Mouse (Mus musculus) forebrain, postnatal 0 days (tissue): ENCODE measurements at regions not wholly inside any gene's neighbourhood (a gene's known extent, or its start where the extent isn't known, plus 50 kb on each side); places are given as distances from the start of the nearest gene placed in this dataset.

Experiments
- ATAC-seq: fragments of 200-750 bp; cut with Nextera tagmentation; 2 replicates; pipeline ENCODE4 v1.8.0; 2017; ENCODE audit warnings: mild to moderate bottlenecking, moderate library complexity
- DNase-seq: peaks from one replicate; pipeline ENCODE4 v3.0.0-alpha.2; 2015
- H3K27ac ChIP-seq: fragments of 300-500 bp; sonication (generic); 2 replicates; pipeline ENCODE4 v1.5.1; 2014; ENCODE audit warnings: low read depth, mild to moderate bottlenecking, antibody characterized with exemption, low read length, moderate library complexity, mixed read lengths
- H3K27me3 ChIP-seq: fragments of 300-500 bp; sonication (generic); 2 replicates; pipeline ENCODE4 v1.6.1; 2014; ENCODE audit warnings: mild to moderate bottlenecking, low read length, mixed read lengths; ENCODE audit not compliant: insufficient read depth
- H3K36me3 ChIP-seq: fragments of 300-500 bp; sonication (generic); 2 replicates; pipeline ENCODE4 v1.6.1; 2014; ENCODE audit warnings: mild to moderate bottlenecking, moderate library complexity; ENCODE audit not compliant: insufficient read depth
- H3K4me1 ChIP-seq: fragments of 300-500 bp; sonication (generic); 2 replicates; pipeline ENCODE4 v1.6.1; 2014; ENCODE audit warnings: antibody characterized with exemption; ENCODE audit not compliant: insufficient read depth
- H3K4me2 ChIP-seq: fragments of 300-500 bp; sonication (generic); 2 replicates; pipeline ENCODE4 v1.6.1; 2014; ENCODE audit warnings: low read depth, mild to moderate bottlenecking, moderate library complexity
- H3K4me3 ChIP-seq: fragments of 300-500 bp; sonication (generic); 2 replicates; pipeline ENCODE4 v1.5.1; 2014; ENCODE audit warnings: low read depth, low read length, mixed read lengths
- H3K9ac ChIP-seq: fragments of 300-500 bp; sonication (generic); 2 replicates; pipeline ENCODE4 v1.6.1; 2014; ENCODE audit warnings: mild to moderate bottlenecking
- H3K9me3 ChIP-seq: fragments of 300-500 bp; sonication (generic); 2 replicates; pipeline ENCODE4 v1.6.1; 2016; ENCODE audit warnings: low read length
- CTCF ChIP-seq: sonication (generic); IDR thresholded peaks from 2 replicates; pipeline ENCODE4 v1.5.1; 2016; ENCODE audit warnings: antibody characterized with exemption, control low read depth, low read depth
- WGBS: fragments of 180-500 bp; shearing (Covaris S2); extraction: QIAGEN DNeasy Blood & Tissue Kit; methylation state at CpG from one replicate; pipeline ENCODE4 v1.1.7; 2014; 5-methylcytosine and 5-hydroxymethylcytosine counted together

DNA sequence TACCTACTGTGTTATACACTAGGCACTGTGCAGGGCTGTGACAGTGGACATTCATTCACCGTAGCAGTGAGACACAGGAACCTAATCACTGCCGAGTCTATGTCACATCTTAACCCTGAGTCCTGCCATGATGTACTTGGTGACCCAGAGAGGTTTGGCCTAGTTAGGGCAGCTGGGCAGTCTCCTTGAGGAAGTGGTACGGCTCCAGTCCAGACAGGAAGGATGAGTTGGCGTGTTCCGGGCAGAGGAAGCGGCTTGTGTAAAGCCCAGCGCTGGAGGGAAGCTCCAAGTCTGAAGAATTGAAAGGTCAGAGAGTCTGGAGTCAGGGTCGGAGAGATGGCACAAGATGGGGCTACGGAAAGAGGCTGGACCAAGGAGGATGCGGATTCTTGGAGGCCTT, 99.4 kb upstream of the Smim15 start:
- H3K9ac ChIP-seq = no peak overlapping the region
- 83% methylated on average over 10 of the region's 10 CpGs for WGBS
- no peaks in the 10 kb centered on the region for H3K9me3 ChIP-seq
- H3K27ac ChIP-seq = no peak overlapping the region
- H3K36me3 ChIP-seq = no peaks in the 10 kb centered on the region
- H3K27me3 ChIP-seq = no peaks in the 10 kb centered on the region
- ATAC-seq = no peak
- peaks cover 3% of the 10 kb centered on the region; the same call in 1 of the 2 replicates for H3K4me1 ChIP-seq
- no peak for TF ChIP-seq CTCF
- DNase-seq = no peak
- H3K4me3 ChIP-seq = no peak overlapping the region
- no peak overlapping the region for H3K4me2 ChIP-seq

DNA sequence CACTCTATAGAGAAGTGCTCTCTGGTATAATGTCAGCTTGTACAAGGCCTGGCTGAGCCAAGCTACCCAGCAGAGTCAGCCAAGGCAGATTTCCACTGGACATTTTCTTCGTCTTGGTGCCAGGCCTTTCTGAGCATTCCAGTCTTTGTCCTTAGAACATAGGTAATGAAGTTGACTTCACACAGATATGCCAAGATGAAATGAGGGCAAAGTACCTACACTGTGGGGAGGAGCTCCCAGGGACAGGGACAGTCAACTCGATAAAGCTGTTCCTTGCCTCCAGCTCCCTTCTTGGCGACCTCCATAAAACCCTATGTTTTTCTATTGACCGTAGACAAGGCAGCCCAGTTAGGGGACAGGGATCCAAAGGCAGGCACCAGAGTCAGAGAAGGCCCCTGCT, 101.3 kb upstream of the Smim15 start:
- no peak overlapping the region for H3K4me2 ChIP-seq
- ATAC-seq (no peak), DNase-seq (no peak)
- H3K36me3 ChIP-seq = no peaks in the 10 kb centered on the region
- no peak for TF ChIP-seq CTCF
- H3K9me3 ChIP-seq = no peaks in the 10 kb centered on the region
- no peak overlapping the region for H3K4me3 ChIP-seq
- no peak overlapping the region for H3K27ac ChIP-seq
- WGBS = 96% methylated on average over 4 of the region's 4 CpGs
- no peak overlapping the region for H3K9ac ChIP-seq
- no peaks in the 10 kb centered on the region for H3K27me3 ChIP-seq
- peaks cover 3% of the 10 kb centered on the region; the same call in 1 of the 2 replicates for H3K4me1 ChIP-seq

DNA sequence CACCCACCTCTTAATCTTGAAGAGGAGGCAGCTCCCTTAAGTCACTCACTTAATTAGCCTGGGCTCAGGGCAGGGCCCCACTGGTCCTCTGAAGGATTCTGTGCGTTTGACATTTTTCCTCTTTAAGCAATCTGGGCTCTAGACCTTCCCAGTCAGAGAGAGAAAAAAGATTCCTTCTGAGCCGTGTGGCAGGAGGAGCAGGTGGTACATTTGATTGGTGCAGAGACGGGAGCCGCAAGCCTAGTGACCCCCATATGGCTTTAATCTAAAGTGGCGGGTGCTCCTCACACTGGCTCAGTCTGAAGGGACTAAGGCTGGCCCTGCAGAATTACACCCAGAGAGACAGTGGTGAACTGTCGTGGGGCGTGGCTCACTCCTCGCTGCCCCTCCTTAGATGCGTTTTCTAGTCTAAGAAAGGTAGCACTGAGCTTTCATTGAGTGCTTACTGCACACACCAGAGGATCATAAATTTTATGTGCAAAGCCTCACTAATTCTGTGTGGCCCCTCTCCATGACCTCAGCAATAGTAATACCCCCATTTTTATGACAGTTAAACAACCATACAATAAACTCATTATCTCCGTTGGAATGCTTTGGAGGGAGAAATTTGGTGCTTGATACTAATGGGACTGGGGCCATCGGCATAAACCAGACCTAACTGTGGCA, 101.8 kb upstream of the Smim15 start:
- ATAC-seq = no peak; the same call in 1 of the 2 replicates
- Histone ChIP-seq H3K4me3 (no peak overlapping the region), H3K4me1 (peaks cover 3% of the 10 kb centered on the region; the same call in 1 of the 2 replicates), H3K9ac (no peak overlapping the region), H3K9me3 (no peaks in the 10 kb centered on the region), H3K27me3 (no peaks in the 10 kb centered on the region), H3K36me3 (no peaks in the 10 kb centered on the region), H3K27ac (no peak overlapping the region), H3K4me2 (no peak overlapping the region)
- no peak for DNase-seq
- WGBS = 61% methylated on average over 11 of the region's 11 CpGs
- no peak for TF ChIP-seq CTCF

DNA sequence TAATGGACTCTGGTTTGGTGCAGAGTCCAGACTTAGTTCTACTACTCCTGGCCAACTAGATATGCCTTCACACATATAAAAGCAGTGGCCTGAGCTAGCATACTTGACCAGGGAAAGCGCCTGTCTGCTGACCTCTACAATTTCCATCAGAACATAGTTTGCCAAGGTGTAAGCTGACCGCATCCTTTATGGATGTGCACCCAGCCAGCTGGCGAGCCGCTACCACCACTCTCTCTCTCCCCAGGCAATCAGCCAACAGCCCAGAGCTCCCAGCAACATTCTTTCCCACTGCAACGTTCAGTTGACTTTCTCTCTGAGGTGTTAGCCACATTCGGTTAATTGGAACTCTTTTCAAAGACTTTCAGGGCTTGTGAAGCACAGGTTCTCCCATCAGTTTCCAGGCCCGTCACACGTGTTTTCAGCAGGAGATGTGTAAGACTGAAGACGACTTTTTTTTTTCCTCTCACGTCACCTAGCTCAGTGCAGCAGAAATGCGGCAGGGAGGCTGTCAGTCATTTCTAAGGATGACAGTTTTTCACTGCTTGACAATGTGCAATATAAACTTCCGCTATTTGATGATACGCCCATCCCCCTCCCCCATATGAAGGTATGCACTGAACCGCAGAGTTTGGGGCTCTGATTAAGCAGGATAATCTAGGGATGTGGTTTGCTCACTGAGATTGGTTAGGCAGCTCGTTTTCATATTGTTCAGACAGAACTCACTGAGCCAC, 104.2 kb upstream of the Smim15 start:
- Histone ChIP-seq H3K4me2 (no peak overlapping the region), H3K27ac (no peak overlapping the region), H3K4me3 (no peak overlapping the region), H3K9me3 (no peaks in the 10 kb centered on the region), H3K4me1 (peaks cover 3% of the 10 kb centered on the region; the same call in 1 of the 2 replicates), H3K9ac (no peak overlapping the region), H3K27me3 (no peaks in the 10 kb centered on the region), H3K36me3 (no peaks in the 10 kb centered on the region)
- ATAC-seq (peak; percentile 47; the same call in 1 of the 2 replicates), DNase-seq (peak; percentile 39)
- TF ChIP-seq CTCF = no peak
- WGBS = 37% methylated on average over 15 of the region's 15 CpGs

DNA sequence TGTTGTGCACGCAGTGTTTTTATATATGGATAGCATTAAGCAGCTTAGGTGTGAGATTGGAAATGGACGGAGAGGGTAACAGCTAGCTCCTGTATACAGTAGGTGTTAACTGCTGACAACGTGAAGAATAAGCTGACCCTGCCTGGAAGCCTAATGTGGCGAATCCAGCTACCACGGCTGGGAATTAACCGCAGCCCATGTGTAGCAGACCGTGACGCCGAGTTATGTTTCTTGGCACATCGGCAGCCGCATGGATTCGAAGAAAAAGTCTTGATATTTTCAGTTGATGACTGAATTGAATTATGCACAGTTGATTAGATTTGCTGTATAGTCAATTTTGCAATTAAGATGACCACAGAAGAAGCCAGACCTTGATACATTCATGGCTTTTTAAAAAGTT, 108.6 kb upstream of the Smim15 start:
- Histone ChIP-seq H3K27me3 (no peaks in the 10 kb centered on the region), H3K4me1 (peaks cover 3% of the 10 kb centered on the region; the same call in 1 of the 2 replicates), H3K4me2 (no peak overlapping the region), H3K4me3 (no peak overlapping the region), H3K36me3 (no peaks in the 10 kb centered on the region), H3K27ac (no peak overlapping the region), H3K9me3 (no peaks in the 10 kb centered on the region), H3K9ac (no peak overlapping the region)
- no peak for TF ChIP-seq CTCF
- ATAC-seq (no peak), DNase-seq (no peak)
- WGBS = 81% methylated on average over 12 of the region's 12 CpGs

DNA sequence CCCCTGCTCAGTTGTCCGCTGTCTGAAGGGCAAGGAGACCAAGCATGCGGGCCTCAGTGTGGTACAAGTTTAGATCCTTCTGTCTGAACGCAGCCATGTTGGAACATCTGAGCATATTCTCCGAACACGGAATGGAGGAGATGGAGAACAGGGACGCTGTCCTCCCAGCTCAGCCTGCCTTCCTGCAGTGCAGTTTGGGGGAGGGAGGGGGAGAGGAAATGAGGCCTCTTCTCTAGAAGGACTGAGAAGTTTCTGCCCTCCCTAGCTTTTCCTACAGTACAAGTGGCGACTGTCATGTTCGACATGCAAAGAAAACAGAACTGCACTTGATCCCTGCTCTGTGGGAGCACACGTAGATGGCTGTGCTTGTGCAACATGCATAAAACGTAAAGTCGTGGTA, 109.6 kb upstream of the Smim15 start:
- TF ChIP-seq CTCF = no peak
- no peak overlapping the region for H3K4me3 ChIP-seq
- H3K9me3 ChIP-seq = no peaks in the 10 kb centered on the region
- H3K4me1 ChIP-seq = no peaks in the 10 kb centered on the region
- no peaks in the 10 kb centered on the region for H3K36me3 ChIP-seq
- DNase-seq = no peak
- H3K27me3 ChIP-seq = no peaks in the 10 kb centered on the region
- ATAC-seq = peak; percentile 16; the same call in 1 of the 2 replicates
- no peak overlapping the region for H3K9ac ChIP-seq
- no peak overlapping the region for H3K27ac ChIP-seq
- no peak overlapping the region for H3K4me2 ChIP-seq
- 55% methylated on average over 11 of the region's 11 CpGs for WGBS
